Mouse (Mus musculus) stomach, postnatal 0 days (tissue): ENCODE results near the gene Rabepk.

Experiments
- CTCF ChIP-seq: IDR thresholded peaks from 2 replicates; pipeline ENCODE4 v1.5.1; 2016; ENCODE audit warnings: antibody characterized with exemption, low read depth, mild to moderate bottlenecking, moderate library complexity
- EP300 ChIP-seq: optimal IDR thresholded peaks from 2 replicates; pipeline ENCODE3; 2016; ENCODE audit warnings: antibody characterized with exemption

DNA sequence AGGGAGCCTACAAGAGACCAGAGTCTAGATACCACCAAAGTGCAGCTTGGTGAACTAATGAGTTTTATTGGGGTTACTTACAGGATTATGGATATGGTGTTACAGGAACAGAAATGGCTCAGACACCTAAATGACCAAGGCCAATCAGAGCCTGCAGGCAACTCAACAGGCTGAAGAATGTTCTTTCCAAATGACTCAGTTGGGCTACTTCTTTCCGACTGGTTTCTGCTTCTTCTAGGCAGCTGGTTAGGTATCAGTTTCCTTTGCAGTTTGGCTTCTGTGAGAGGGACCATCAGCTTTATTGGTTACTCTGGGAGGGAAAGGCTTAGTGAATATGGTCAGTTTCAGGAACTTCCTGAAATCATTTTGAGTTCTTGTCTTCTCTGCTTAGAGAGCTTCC lies 48.0 kb upstream of the Rabepk start:
- TF ChIP-seq CTCF, result no peak
- no peak for TF ChIP-seq EP300
